Mouse (Mus musculus): ENCODE results near the gene Wdr35. TPM values are rescaled to one million over a fixed set of nuclear protein-coding genes. Genes with fewer than 3 reads are reported as not detected.

Gene Wdr35
- polyA plus RNA-seq, 1 experiment, result 0.23 TPM

- no peak overlapping the region for H3K4me3 ChIP-seq (ENCODE audit: low read depth, low read length)
- H3K36me3 ChIP-seq (ENCODE audit: control insufficient read depth, insufficient read depth, low read length), result no peaks in the 10 kb centered on the region
- no peaks in the 10 kb centered on the region for H3K4me1 ChIP-seq (ENCODE audit: control insufficient read depth, insufficient read depth, insufficient read length, low read length)
- H3K27ac ChIP-seq (ENCODE audit: insufficient read depth, low read depth, low read length), result no peak overlapping the region
- TF ChIP-seq CTCF (IDR thresholded peaks at IDR 0.05; ENCODE audit: extremely low read depth, insufficient read length, insufficient replicate concordance, low read depth, low read length) (no peak), POLR2A (IDR thresholded peaks at IDR 0.05; ENCODE audit: low read depth, low read length) (no peak)
- WGBS, result 72% methylated on average over 6 of the region's 6 CpGs
- no peaks in the 10 kb centered on the region for H3K27me3 ChIP-seq (ENCODE audit: control insufficient read depth, insufficient read depth, low read length)
These were observed 89.9 kb downstream of the Wdr35 start for GRCm38 (mm10) chr12:9063611-9064010.

- Histone ChIP-seq H3K27ac (ENCODE audit: insufficient read depth, low read depth, low read length) (no peak overlapping the region), H3K36me3 (ENCODE audit: control insufficient read depth, insufficient read depth, low read length) (no peaks in the 10 kb centered on the region), H3K4me3 (ENCODE audit: low read depth, low read length) (no peak overlapping the region), H3K4me1 (ENCODE audit: control insufficient read depth, insufficient read depth, insufficient read length, low read length) (no peaks in the 10 kb centered on the region), H3K27me3 (ENCODE audit: control insufficient read depth, insufficient read depth, low read length) (no peaks in the 10 kb centered on the region)
- whole genome bisulfite sequencing, result 91% methylated on average over 1 of the region's 1 CpGs
- no peak for TF ChIP-seq POLR2A (IDR thresholded peaks at IDR 0.05; ENCODE audit: low read depth, low read length)
- TF ChIP-seq CTCF (IDR thresholded peaks at IDR 0.05; ENCODE audit: extremely low read depth, insufficient read length, insufficient replicate concordance, low read depth, low read length), result no peak
These were observed 97.4 kb downstream of the Wdr35 start for GRCm38 (mm10) chr12:9071058-9071457.

- no peaks in the 10 kb centered on the region for H3K4me1 ChIP-seq (ENCODE audit: control insufficient read depth, insufficient read depth, insufficient read length, low read length)
- H3K27me3 ChIP-seq (ENCODE audit: control insufficient read depth, insufficient read depth, low read length), result no peaks in the 10 kb centered on the region
- WGBS, result 39% methylated on average over 4 of the region's 4 CpGs
- no peak for TF ChIP-seq CTCF (IDR thresholded peaks at IDR 0.05; ENCODE audit: extremely low read depth, insufficient read length, insufficient replicate concordance, low read depth, low read length)
- no peak for TF ChIP-seq POLR2A (IDR thresholded peaks at IDR 0.05; ENCODE audit: low read depth, low read length)
- no peak overlapping the region for H3K4me3 ChIP-seq (ENCODE audit: low read depth, low read length)
- no peak overlapping the region for H3K27ac ChIP-seq (ENCODE audit: insufficient read depth, low read depth, low read length)
- H3K36me3 ChIP-seq (ENCODE audit: control insufficient read depth, insufficient read depth, low read length), result no peaks in the 10 kb centered on the region
These were observed 97.8 kb downstream of the Wdr35 start for GRCm38 (mm10) chr12:9071493-9071892.

- Histone ChIP-seq H3K27ac (ENCODE audit: insufficient read depth, low read depth, low read length) (no peak overlapping the region), H3K4me3 (ENCODE audit: low read depth, low read length) (no peak overlapping the region), H3K27me3 (ENCODE audit: control insufficient read depth, insufficient read depth, low read length) (no peaks in the 10 kb centered on the region), H3K36me3 (ENCODE audit: control insufficient read depth, insufficient read depth, low read length) (no peaks in the 10 kb centered on the region), H3K4me1 (ENCODE audit: control insufficient read depth, insufficient read depth, insufficient read length, low read length) (no peaks in the 10 kb centered on the region)
- 85% methylated on average over 3 of the region's 3 CpGs for WGBS
- TF ChIP-seq POLR2A (IDR thresholded peaks at IDR 0.05; ENCODE audit: low read depth, low read length), result no peak
- no peak for TF ChIP-seq CTCF (IDR thresholded peaks at IDR 0.05; ENCODE audit: extremely low read depth, insufficient read length, insufficient replicate concordance, low read depth, low read length)
These were observed 103.9 kb downstream of the Wdr35 start for GRCm38 (mm10) chr12:9077554-9078125.

Other genes with a start within 250 kb of the Wdr35 start
- gene Sdc1, start 202.6 kb upstream of the Wdr35 start, polyA plus RNA-seq (2012; rRNA removed), result 42.5 and 75.4 TPM in 2 replicates
- gene Laptm4a, start 52.2 kb upstream of the Wdr35 start, polyA plus RNA-seq (2012; rRNA removed), result 49.6 and 72.5 TPM in 2 replicates
- not detected in 2 replicates for gene Matn3, start 26.0 kb upstream of the Wdr35 start, polyA plus RNA-seq (2012; rRNA removed)
- gene Ttc32, start 56.1 kb downstream of the Wdr35 start, polyA plus RNA-seq (2012; rRNA removed), result 7.3 and 10.0 TPM in 2 replicates